Mouse (Mus musculus) testis, adult 2 months (tissue): ENCODE data around the gene Arsg.

ENCODE experiments used
- CTCF ChIP-seq: fragments of 200-500 bp; IDR thresholded peaks from 2 replicates; pipeline ENCODE4 v1.5.1; 2012; ENCODE audit warnings: low read depth, mild to moderate bottlenecking, inconsistent platforms, low read length, moderate library complexity; ENCODE audit not compliant: control insufficient read depth, insufficient read depth, insufficient replicate concordance
- POLR2A ChIP-seq: fragments of 200-500 bp; IDR thresholded peaks from 2 replicates; pipeline ENCODE4 v1.6.1; 2012; ENCODE audit warnings: low read depth, mild to moderate bottlenecking, inconsistent platforms, low read length, moderate library complexity; ENCODE audit not compliant: control insufficient read depth

DNA sequence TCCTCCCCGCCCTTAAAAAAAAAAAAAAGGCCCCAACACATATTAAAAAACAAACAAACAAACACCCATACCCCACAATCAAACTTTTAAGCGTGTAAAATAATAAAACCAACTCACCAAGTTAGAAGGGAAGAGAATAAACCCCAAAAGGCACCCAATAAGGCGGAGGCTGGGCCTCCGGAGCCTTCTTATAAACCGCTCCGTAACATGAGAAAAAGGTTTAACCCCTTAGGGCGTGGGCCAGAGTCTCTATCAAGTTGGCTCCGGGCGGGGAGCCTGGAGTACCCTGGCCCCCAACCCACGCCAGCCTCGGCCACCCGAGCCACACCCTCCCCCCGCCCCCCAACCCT is 378 bp upstream of the Arsg start:
- TF ChIP-seq CTCF (no peak), POLR2A (no peak)
